Mouse (Mus musculus) liver, adult 2 months (tissue): ENCODE measurements around the gene Rbm20.

Experiments
- CTCF ChIP-seq: fragments of 200-500 bp; IDR thresholded peaks from 2 replicates; pipeline ENCODE4 v1.5.1; 2011; ENCODE audit warnings: low read depth, low read length, control low read depth
- POLR2A ChIP-seq: fragments of 200-500 bp; IDR thresholded peaks from 2 replicates; pipeline ENCODE4 v1.6.1; 2011; ENCODE audit warnings: low read length, control low read depth; ENCODE audit not compliant: insufficient read depth; ENCODE audit errors: extremely low read depth

DNA sequence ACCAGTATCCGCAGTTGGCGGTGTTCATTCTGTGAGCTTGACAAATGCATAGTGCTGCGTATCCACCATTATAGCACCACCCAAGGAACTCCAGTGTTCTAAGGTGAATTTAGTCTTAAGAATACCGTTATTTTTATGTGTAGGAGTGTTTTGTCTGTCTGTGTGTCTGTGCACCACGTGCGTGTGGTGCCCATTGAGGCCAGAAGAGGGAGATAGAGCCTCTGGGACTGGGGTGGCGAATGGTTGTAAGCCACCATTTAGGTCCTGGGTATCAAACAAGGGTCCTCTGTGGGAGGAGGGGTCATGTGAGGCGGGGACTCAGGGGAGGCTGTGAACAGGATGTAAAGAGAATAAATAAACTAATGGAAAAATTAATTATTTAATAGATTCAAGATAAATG, 72.2 kb downstream of the Rbm20 start:
- no peak for TF ChIP-seq CTCF
- TF ChIP-seq POLR2A, result no peak
